Mouse (Mus musculus) forebrain, embryonic 11.5 days (tissue): ENCODE measurements at regions not wholly inside any gene's neighbourhood (a gene's known extent, or its start where the extent isn't known, plus 50 kb on each side); places are given as distances from the start of the nearest gene placed in this dataset.

ENCODE experiments used
- ATAC-seq: fragments of 200-750 bp; cut with Nextera tagmentation; replicated peaks from 2 replicates; pipeline ENCODE4 v1.8.0; 2017; ENCODE audit warnings: moderate TSS enrichment; ENCODE audit not compliant: low FRiP score
- DNase-seq: peaks from one replicate; pipeline ENCODE4 v3.0.0-alpha.2; 2017; ENCODE audit warnings: low spot score
- H3K27ac ChIP-seq: fragments of 300-500 bp; sonication (generic); 2 replicates; pipeline ENCODE4 v1.5.1; 2014; ENCODE audit warnings: low read depth, low read length
- H3K27me3 ChIP-seq: fragments of 300-500 bp; sonication (generic); 2 replicates; pipeline ENCODE4 v1.6.1; 2014; ENCODE audit warnings: mild to moderate bottlenecking, low read length, mixed read lengths; ENCODE audit not compliant: control insufficient read depth, insufficient read depth
- H3K36me3 ChIP-seq: fragments of 300-500 bp; sonication (generic); 2 replicates; pipeline ENCODE4 v1.6.1; 2014; ENCODE audit warnings: mild to moderate bottlenecking, low read length, moderate library complexity, mixed read lengths; ENCODE audit not compliant: control insufficient read depth, insufficient read depth
- H3K4me1 ChIP-seq: fragments of 300-500 bp; sonication (generic); replicated peaks from 2 replicates; pipeline ENCODE4 v1.6.1; 2014; ENCODE audit warnings: low read length, mixed read lengths; ENCODE audit not compliant: control insufficient read depth, insufficient read depth
- H3K4me2 ChIP-seq: fragments of 300-500 bp; sonication (generic); 2 replicates; pipeline ENCODE4 v1.6.1; 2014; ENCODE audit warnings: low read depth, mild to moderate bottlenecking, low read length, moderate library complexity, mixed read lengths; ENCODE audit not compliant: severe bottlenecking
- H3K4me3 ChIP-seq: fragments of 300-500 bp; sonication (generic); 2 replicates; pipeline ENCODE4 v1.5.1; 2014; ENCODE audit warnings: low read depth, low read length
- H3K9ac ChIP-seq: fragments of 300-500 bp; sonication (generic); 2 replicates; pipeline ENCODE4 v1.6.1; 2014; ENCODE audit warnings: low read length
- H3K9me3 ChIP-seq: fragments of 300-500 bp; sonication (generic); 2 replicates; pipeline ENCODE4 v1.6.1; 2016; ENCODE audit warnings: low read length, mixed read lengths; ENCODE audit not compliant: control insufficient read depth
- WGBS: fragments of 180-500 bp; shearing (Covaris S2); extraction: QIAGEN DNeasy Blood & Tissue Kit; methylation state at CpG from one replicate; pipeline ENCODE4 v1.1.7; 2014; 5-methylcytosine and 5-hydroxymethylcytosine counted together

DNA sequence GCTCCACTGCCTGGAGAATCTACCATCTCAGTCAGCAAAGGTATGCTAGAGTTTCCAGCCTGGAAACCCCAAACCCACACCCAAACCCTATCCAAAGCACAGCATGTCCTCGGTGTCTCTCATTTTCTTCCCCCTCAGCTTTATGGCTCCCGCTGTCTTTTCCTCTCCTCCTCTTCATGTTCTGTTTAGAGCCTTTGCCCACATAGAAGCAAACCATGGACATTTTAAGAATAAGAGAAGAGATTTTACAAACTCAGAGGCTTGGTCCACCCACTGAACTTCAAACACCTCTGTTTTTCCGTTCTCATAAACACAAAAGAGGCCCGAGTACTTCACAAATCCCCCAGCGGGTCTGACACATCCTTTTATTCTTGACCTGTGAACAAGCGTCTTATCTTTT lies 154.9 kb upstream of the Zc3h12c start:
- WGBS = 87% methylated on average over 6 of the region's 6 CpGs
- no peak for ATAC-seq

DNA sequence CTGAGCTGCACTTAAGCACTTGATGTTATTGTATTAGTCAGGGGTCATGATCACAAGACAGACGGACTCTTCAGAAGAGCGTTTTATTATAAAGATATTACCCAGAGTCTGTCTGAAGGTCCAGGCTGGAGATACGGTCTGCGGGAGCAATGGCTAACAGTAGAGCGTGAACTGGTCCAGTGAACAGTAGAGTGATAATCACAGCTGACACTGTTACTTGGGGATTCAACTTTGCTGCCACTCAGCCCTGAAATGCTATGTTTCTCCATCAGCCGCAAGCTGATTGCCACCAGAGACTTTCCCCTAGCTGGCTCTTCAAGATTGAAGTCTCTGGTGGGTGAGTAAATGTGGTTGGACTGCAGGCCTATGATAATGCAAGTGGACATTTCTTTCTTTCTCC lies 133.1 kb upstream of the Zc3h12c start:
- no peaks in the 10 kb centered on the region for H3K4me1 ChIP-seq
- no peak overlapping the region for H3K9ac ChIP-seq
- H3K36me3 ChIP-seq = no peaks in the 10 kb centered on the region
- ATAC-seq (no peak), DNase-seq (no peak)
- H3K4me3 ChIP-seq = no peak overlapping the region
- H3K9me3 ChIP-seq = no peaks in the 10 kb centered on the region
- WGBS = 91% methylated on average over 6 of the region's 6 CpGs
- H3K27me3 ChIP-seq = no peaks in the 10 kb centered on the region
- H3K27ac ChIP-seq = no peak overlapping the region
- H3K4me2 ChIP-seq = no peak overlapping the region

More for the DNA sequence above, 154.9 kb upstream of the Zc3h12c start:
- DNase-seq = no peak
- Histone ChIP-seq H3K4me3 (no peak overlapping the region), H3K27ac (no peak overlapping the region), H3K9ac (no peak overlapping the region), H3K36me3 (no peaks in the 10 kb centered on the region), H3K9me3 (no peaks in the 10 kb centered on the region), H3K4me1 (no peaks in the 10 kb centered on the region), H3K27me3 (no peaks in the 10 kb centered on the region), H3K4me2 (no peak overlapping the region)

DNA sequence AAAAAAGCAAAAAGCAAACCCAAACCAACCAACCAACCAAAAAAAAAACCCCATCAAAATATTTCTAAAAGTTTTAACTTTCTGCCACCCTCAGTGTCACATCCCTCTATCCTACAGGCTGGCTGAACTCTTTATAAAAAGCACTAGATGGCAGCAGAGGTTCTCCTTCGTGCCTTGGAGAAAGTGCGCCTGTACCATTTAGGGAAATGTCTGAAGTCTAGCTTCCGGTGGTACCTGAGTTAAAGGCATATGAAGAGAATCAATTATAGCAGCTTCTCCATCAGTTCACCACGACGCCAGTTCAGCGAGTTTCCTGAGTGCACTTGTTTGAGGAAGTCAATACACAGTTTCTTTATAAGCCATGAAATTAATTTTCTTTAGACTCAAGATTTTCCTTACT lies 130.0 kb upstream of the Zc3h12c start:
- ATAC-seq = peak; percentile 73; the same call in 1 of the 2 replicates
- Histone ChIP-seq H3K36me3 (no peaks in the 10 kb centered on the region), H3K9me3 (no peaks in the 10 kb centered on the region), H3K4me1 (no peaks in the 10 kb centered on the region), H3K27me3 (no peaks in the 10 kb centered on the region), H3K9ac (no peak overlapping the region), H3K4me3 (no peak overlapping the region), H3K27ac (no peak overlapping the region), H3K4me2 (no peak overlapping the region)
- no peak for DNase-seq
- 15% methylated on average over 6 of the region's 6 CpGs for WGBS

DNA sequence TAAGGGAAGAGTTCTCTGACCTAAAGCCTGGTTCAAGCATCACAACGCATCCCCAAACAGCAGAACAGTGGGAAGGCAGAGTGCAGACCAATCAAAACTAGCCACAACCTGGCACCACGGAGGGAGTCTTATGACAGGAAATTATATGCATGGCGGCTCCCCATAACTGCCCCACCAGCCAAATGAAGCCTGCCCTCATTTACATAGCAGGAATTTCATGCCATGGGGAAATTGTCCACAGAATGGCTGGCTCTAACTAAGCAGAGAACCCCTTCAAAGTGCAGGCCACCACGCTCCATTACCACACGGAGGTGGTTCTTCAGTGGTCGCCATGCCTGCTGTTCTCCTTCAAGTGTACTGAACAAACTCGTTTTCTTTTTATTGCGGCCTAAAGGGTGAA lies 126.3 kb upstream of the Zc3h12c start:
- Histone ChIP-seq H3K4me2 (no peak overlapping the region), H3K9ac (no peak overlapping the region), H3K9me3 (no peaks in the 10 kb centered on the region), H3K4me1 (no peaks in the 10 kb centered on the region), H3K27ac (no peak overlapping the region), H3K27me3 (no peaks in the 10 kb centered on the region), H3K36me3 (no peaks in the 10 kb centered on the region), H3K4me3 (no peak overlapping the region)
- ATAC-seq = no peak
- no peak for DNase-seq
- 88% methylated on average over 8 of the region's 8 CpGs for whole genome bisulfite sequencing

DNA sequence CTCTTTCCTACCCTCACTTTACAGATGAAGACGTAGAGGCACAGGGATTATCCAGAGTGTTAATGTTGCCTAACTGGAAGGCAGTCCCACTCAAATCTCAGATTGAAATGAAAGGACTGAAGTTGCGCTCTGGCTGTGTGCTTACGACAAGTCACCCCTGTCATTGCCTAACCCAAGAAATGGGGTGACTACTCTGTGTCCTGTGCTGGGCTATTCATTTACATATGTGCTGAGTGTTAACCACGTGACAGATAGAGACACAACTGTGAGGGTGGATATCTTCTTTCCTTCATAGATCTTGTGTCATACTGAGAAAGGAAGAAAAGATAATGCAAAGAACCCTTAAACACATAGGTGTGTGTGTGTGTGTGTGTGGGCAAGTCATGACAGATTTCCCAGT lies 120.7 kb upstream of the Zc3h12c start:
- WGBS = 83% methylated on average over 4 of the region's 4 CpGs
- Histone ChIP-seq H3K4me1 (peaks cover 3% of the 10 kb centered on the region; the same call in 1 of the 2 replicates), H3K9ac (no peak overlapping the region), H3K36me3 (no peaks in the 10 kb centered on the region), H3K4me3 (no peak overlapping the region), H3K9me3 (no peaks in the 10 kb centered on the region), H3K27ac (no peak overlapping the region), H3K27me3 (no peaks in the 10 kb centered on the region), H3K4me2 (no peak overlapping the region)
- ATAC-seq (no peak), DNase-seq (no peak)

DNA sequence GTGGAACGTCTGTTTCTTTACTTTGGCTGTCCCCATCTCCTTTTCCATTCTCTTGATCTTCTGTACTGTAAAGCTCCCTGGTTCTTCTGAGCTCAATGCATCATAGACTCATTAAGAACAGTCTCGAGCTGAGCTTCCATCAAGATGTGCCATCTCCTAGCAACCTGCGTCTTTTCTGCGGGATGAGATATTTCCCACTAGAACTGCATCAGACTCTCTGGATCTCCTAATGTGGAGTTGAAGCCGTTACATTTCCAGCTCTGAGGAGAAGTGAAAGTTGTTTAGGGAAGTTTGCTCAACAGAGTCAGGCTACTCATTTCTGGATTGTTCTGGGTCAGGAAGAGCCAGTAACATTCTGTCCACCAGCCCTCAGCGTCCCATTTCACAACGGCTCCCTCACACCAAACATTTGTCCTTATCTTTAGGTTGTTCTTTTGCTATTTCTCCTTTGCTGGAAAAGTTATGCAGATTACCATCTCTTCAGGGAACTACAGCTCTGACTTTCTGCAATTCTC lies 119.4 kb upstream of the Zc3h12c start:
- H3K4me1 ChIP-seq = peaks cover 3% of the 10 kb centered on the region
- WGBS = 75% methylated on average over 7 of the region's 7 CpGs
- DNase-seq (no peak), ATAC-seq (no peak)
- H3K4me2 ChIP-seq = no peak overlapping the region
- no peaks in the 10 kb centered on the region for H3K27me3 ChIP-seq
- no peak overlapping the region for H3K4me3 ChIP-seq
- H3K36me3 ChIP-seq = no peaks in the 10 kb centered on the region
- H3K27ac ChIP-seq = no peak overlapping the region
- no peaks in the 10 kb centered on the region for H3K9me3 ChIP-seq
- no peak overlapping the region for H3K9ac ChIP-seq

DNA sequence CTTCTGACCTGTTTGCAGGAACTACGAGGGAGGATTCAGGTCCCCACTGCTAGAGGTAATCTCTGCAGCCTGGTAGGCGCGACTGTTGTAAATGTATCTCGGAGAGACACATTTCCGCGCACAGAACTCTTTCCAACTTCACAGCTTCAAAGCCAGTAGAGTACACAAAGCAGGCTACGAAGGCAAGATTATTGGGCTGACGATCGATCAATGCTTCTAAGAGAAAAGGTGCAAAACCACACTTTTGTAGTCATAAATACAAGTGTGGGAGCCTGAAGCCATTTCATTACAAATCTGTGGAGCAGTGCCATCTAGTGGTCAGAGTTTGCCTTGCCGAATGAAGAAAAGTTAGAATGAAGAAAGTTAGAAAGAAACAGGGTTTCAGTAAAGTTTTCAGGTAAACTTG lies 118.9 kb upstream of the Zc3h12c start:
- Histone ChIP-seq H3K27ac (no peak overlapping the region), H3K9me3 (no peaks in the 10 kb centered on the region), H3K27me3 (no peaks in the 10 kb centered on the region), H3K4me2 (peak overlapping the region; percentile 46), H3K4me1 (peaks cover 3% of the 10 kb centered on the region), H3K9ac (peak overlapping the region; percentile 16; the same call in 1 of the 2 replicates), H3K36me3 (no peaks in the 10 kb centered on the region), H3K4me3 (peak overlapping the region; percentile 12; the same call in 1 of the 2 replicates)
- peak; percentile 65 for DNase-seq
- WGBS = 7% methylated on average over 10 of the region's 10 CpGs
- peak; percentile 39; the same call in 1 of the 2 replicates for ATAC-seq

DNA sequence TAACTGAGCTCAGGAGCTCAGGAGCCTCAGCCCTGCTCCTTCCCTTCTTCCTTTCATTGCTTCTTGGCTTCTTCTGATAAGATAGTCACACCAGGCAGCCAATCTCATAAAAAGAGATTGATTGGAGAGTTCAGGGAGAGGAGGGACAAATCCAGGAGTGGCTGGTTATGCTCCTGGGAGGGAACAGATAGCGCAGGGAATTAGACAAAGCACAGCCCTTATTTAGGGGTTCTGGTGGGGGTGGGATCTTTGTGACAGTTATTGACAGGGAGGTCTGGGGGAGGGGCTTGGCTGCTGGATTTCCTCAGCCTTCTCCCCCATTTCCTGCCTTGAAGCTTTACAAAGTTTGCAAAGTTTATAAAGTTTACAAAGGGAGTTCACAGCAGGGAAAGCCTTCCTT lies 117.7 kb upstream of the Zc3h12c start:
- Histone ChIP-seq H3K27me3 (no peaks in the 10 kb centered on the region), H3K4me2 (no peak overlapping the region), H3K9ac (no peak overlapping the region), H3K9me3 (no peaks in the 10 kb centered on the region), H3K27ac (no peak overlapping the region), H3K4me3 (no peak overlapping the region), H3K4me1 (peaks cover 3% of the 10 kb centered on the region), H3K36me3 (no peaks in the 10 kb centered on the region)
- no peak for DNase-seq
- peak; percentile 39; the same call in 1 of the 2 replicates for ATAC-seq
- 12% methylated on average over 1 of the region's 1 CpGs for WGBS

DNA sequence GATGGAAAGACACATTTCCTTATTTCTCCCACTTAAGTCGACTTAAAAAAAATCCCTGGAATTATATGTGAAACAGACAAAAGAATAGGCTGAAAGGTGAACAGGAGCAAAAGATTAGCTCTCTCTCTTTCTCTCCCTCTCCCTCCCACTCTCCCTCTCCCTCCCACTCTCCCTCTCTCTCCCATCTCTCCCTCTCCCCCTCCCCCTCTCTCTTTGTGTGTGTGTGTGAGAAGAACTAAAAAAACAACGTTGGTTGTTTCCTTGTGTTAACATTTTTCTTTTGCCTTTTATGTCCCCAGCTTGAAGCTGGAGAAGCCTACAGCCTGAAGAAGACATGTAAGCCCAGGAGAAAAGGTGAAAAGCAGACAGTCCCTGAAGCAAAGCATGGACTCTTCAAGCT lies 115.2 kb upstream of the Zc3h12c start:
- no peak for DNase-seq
- no peak for ATAC-seq

More for the DNA sequence above, 115.2 kb upstream of the Zc3h12c start:
- H3K4me3 ChIP-seq = no peak overlapping the region
- H3K27ac ChIP-seq = no peak overlapping the region
- H3K9ac ChIP-seq = no peak overlapping the region
- H3K27me3 ChIP-seq = no peaks in the 10 kb centered on the region
- no peak overlapping the region for H3K4me2 ChIP-seq
- peaks cover 5% of the 10 kb centered on the region for H3K4me1 ChIP-seq
- no peaks in the 10 kb centered on the region for H3K36me3 ChIP-seq
- no peaks in the 10 kb centered on the region for H3K9me3 ChIP-seq
- WGBS = 17% methylated on average over 2 of the region's 2 CpGs
